Mouse (Mus musculus): ENCODE results near the gene Ndufaf8.

DNA sequence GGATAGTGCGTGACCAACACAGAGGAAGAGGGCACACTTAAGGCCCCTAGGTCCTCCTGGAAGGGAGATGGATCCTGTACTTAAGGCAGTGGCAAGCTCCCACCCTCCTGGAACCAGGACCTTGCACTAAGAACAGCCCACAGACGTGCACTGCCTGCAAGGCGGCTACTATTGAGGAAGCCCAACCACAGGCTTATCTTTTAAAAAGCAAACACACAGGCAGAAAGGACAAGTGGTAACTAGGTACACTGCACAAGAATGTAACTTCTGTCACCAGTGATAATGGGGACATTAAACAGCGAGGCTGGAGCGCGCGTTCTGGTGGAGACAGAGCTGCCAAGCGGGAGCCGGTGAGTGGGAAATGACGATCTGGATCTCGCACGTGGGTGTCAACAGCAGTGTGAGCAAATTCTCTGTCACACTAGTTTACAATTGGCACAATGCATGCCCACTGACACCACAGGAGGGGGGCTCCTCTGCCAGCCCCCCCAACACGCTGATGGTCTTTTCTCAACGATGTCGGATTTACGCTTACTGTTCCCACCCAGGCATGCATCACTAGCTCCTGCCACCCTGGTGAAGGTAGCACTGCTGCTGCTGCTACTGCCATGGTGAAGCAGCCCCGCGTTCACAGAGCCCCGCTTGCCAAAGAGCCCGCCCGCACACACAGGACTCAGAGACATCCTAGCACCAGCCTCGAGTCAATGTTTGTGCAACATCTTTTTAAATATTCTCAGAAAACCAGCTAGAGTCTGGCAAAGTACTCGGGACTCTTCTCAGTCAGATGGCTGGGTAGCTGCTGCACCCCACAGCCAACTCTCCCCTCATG lies 38.3 kb downstream of the Ndufaf8 start:
- TF ChIP-seq CTCF (IDR thresholded peaks at IDR 0.05; ENCODE audit: borderline replicate concordance, insufficient read depth, low read length) (no peak), POLR2A (IDR thresholded peaks at IDR 0.05; ENCODE audit: low read depth, low read length) (no peak)
